Mouse (Mus musculus): ENCODE data around the gene Fam161a.
"Not testable (repeated sequence)": the region's sequence is repeated elsewhere in the genome, so short reads cannot be mapped to it uniquely, and the experiment has no call there.

Fam161a gene

DNA sequence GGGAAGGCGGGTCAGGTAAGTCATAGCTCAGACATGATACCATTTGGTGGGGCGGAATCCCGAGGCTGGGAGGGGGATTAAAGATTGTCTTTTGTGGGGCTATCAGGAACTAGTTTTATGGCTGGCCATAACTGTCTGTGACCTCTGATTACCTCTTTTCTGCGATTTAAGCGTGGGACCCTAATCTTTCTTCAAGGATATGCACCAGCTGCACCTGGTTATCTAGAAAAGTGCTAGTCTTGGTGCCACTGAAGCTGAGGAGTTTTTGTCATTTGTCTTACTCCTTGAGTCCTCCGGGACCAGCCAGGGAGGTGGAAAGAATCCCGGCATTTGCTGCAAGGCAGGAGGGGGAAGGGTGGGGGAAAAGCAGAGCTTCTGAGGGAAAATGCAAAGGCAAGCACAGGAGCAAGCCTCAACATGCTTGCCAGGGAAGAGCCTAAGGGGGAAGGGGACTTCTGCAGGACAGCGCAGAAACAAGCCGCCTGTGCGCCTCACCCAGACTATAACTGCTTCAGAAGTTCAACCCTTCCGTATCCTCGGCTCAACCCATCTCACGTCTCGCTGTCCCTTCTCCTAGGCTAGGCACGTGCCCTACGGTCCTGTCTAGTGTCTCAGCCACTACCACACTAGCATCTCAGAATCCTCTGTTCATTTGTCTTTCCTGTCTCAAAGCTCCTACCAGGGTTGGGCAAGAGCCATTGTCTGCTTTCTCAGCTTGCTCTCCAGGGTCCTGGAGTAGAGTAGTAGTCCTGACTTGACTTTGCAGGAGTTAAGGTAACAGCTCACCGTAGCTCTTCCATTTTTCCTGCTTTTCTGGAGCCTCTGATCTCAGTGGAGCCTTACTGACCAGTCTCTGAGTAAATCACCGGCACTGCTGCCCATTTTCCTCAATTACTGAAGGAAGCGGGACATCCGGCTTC lies 40.6 kb downstream of the Fam161a start:
- CTCF ChIA-PET: no interaction called here

DNA sequence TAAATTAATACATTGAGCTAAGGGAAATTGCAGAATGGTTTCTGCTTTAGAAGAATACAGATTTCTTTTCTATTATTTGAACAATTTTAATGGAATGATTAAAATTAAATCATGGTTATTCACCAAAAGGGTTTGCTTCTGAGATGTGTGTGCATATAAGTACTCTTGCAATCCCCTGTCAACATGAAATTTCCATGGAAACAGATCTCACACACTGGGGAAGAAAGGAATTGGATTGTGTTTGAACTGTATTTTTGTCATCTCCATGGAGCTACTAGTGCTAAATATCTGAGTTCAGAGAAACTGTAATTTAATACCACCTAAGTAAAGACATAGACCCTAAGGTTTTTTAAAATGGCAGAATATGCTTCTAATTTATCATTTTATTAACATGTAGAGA lies 42.3 kb downstream of the Fam161a start:
- CTCF ChIA-PET: interaction anchor here (0.8 kb wide), 1 partner anchor 1480 kb away, joined by 3 read pairs; no protein-coding TSS in a partner anchor

DNA sequence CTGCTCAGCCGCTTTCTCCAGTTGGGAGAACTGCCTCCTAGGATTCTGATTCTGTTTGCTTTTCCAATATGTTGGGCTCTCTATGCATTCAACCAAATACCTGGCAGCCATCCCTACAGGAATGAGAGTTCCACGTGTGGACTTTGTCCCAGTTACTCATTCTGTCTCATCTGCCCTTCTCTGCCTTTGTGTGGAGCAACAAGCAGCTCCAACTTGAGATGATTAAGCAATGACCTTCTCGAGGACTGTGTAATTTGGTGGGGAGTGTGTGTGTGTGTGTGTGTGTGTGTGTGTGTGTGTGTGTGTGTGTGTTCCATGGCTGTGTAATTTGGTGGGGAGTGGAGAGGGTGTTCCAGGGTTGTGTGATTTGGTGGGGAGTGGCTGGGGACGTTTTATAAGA lies 45.0 kb downstream of the Fam161a start:
- CTCF ChIA-PET: no interaction called here

DNA sequence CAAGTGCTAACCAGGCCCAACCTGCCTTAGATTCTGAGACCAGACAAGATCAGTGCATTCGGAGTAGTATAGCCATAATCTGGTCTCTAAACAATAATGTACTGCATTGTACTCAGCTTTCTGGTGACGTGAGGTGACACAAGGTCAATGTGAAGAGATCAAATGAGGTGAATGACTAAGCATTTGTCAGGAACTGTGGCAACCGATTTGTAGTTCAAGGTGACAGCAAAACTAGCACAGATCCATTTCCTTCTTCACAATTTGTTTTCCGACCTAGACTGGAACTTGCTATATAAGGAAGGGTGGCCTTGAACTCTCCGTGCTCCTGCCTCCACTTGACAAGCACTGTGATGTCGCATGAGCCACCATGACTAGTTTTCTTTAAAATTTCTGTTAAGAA lies 55.8 kb downstream of the Fam161a start:
- CTCF ChIA-PET: no interaction called here

- CTCF ChIA-PET: no interaction called here
These were observed 56.5 kb downstream of the Fam161a start for GRCm38 (mm10) chr11:23063857-23064256.

DNA sequence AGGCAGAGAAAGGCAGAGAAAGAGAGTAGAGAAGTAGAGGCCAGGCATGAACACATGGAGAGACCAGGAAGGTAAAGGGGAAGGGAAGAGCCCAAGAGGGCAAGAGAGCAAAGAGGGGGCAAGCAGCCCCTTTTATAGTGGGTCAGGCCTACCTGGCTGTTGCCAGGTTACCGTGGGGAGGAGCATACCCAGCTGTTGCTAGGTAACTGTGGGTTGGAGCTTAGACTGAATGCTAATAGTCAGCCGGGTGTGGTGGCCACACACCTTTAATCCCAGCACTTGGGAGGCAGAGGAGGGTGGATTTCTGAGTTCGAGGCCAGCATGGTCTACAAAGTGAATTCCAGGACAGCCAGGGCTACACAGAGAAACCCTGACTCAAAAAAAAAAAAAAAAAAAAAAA lies 56.9 kb downstream of the Fam161a start:
- CTCF ChIA-PET: not testable (repeated sequence)

GRCm38 (mm10) chr11:23065167-23065668 lies 57.9 kb downstream of the Fam161a start:
- CTCF ChIA-PET: no interaction called here

GRCm38 (mm10) chr11:23067395-23068136 lies 60.2 kb downstream of the Fam161a start:
- CTCF ChIA-PET: no interaction called here

DNA sequence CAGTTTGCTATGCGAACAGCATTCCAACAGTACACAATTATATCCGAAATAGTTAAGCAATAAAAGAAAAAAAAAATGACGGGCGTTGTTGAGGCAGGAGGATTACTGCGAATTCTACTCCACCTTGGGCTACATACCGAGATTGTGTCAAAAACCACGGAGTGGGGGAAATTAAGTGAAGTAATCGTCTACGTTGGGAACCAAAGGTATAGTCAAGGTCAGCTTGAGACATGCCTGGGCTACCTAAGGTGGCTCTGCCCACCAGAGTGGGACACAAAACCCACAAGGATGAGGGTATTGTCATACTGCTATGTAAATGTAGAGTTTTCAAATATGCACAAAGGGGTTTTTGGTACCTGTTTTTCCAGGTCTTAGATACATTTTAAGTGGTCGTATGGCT lies 60.9 kb downstream of the Fam161a start:
- CTCF ChIA-PET: no interaction called here

DNA sequence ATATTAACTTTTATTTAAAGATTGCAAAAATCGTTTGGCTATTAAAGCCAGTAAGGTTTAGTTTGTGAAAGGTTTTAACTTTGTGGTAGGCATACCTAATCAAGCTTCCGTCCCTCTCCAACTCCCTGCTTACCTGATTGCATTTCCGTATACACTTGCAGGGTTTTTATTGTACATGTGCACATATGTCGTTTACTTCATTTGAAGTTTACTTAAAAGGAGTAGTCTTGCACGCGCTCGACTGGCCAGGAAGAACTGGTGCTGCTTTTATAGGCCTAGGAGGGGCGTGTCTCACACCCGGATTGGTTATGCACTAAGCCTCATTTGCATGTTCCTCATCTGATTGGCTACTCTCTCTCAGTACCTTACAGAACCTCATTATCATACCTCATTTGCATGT lies 61.7 kb downstream of the Fam161a start:
- CTCF ChIA-PET: not testable (repeated sequence)

DNA sequence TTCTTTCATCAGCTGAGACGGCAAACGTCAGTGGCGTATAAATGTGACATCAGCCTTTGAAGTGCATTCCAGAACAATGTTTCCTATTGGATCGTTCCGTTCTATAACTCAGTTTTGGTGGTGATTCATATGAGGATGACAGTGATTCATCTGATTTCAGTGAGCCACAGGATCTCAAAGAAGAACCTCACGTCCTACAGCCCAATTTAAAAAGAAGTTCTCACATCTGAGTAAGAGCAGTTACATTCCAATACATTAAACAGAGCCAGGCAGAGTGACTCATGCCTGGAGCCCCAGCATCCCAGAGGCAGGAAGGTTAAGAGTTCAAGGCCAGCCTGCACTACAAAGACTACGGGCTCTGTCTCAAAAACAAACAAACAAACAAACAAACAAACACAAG lies 67.5 kb downstream of the Fam161a start:
- CTCF ChIA-PET: no interaction called here

GRCm38 (mm10) chr11:23078541-23078940 lies 71.2 kb downstream of the Fam161a start:
- CTCF ChIA-PET: no interaction called here
